In genomic region chr3:133154683-133155082, GRCm38 (mm10) we compare ENCODE assay signal across 15 mouse cellular contexts.
DNase-seq lines count a peak whose midpoint lies in the region; ATAC-seq and TF ChIP-seq lines count a peak whose summit lies in the region.
"Had no signal": no experiment of that assay in that cellular context is flagged by ENCODE, and none has a peak within 500 bp of the region (broad histone marks: within the 10 kb centered on the region; RNA-seq: fewer than 3 reads in every experiment).

No protein-coding gene starts in this region.

- peak; percentile 76; the same call in 1 of the 2 replicates for ATAC-seq in neural tube, embryonic 15.5 days (ENCODE audit: low FRiP score)
- no peak for ATAC-seq in megakaryocyte progenitor cell, adult 5-6 weeks (replicated peaks; ENCODE audit: poor library complexity)

- no peaks in the 10 kb centered on the region for H3K4me1 ChIP-seq in neural tube, embryonic 15.5 days
- no peaks in the 10 kb centered on the region for H3K4me1 ChIP-seq in limb, embryonic 10.5 days
- H3K4me1 ChIP-seq: embryonic facial prominence, embryonic 12.5 days; kidney, embryonic 15.5 days; liver, embryonic 15.5 days had no signal

- no peaks in the 10 kb centered on the region for H3K36me3 ChIP-seq in neural tube, embryonic 15.5 days
- H3K36me3 ChIP-seq in limb, embryonic 10.5 days: no peaks in the 10 kb centered on the region
- H3K36me3 ChIP-seq: embryonic facial prominence, embryonic 12.5 days; kidney, embryonic 15.5 days; liver, embryonic 15.5 days had no signal

- H3K9ac ChIP-seq in neural tube, embryonic 15.5 days (replicated peaks): no peak overlapping the region
- H3K9ac ChIP-seq: embryonic facial prominence, embryonic 12.5 days; kidney, embryonic 15.5 days; liver, embryonic 15.5 days had no signal

- no peak for TF ChIP-seq CTCF in left cerebral cortex, adult 2 months (IDR thresholded peaks at IDR 0.05)

- no peak overlapping the region for H3K4me3 ChIP-seq in left cerebral cortex, adult 2 months
- H3K4me3 ChIP-seq in neural tube, embryonic 15.5 days (replicated peaks): no peak overlapping the region
- no peak overlapping the region for H3K4me3 ChIP-seq in limb, embryonic 10.5 days
- H3K4me3 ChIP-seq: embryonic facial prominence, embryonic 12.5 days; kidney, embryonic 15.5 days; liver, embryonic 15.5 days had no signal

- no peak overlapping the region for H3K4me2 ChIP-seq in neural tube, embryonic 15.5 days
- H3K4me2 ChIP-seq: embryonic facial prominence, embryonic 12.5 days; kidney, embryonic 15.5 days; liver, embryonic 15.5 days had no signal

- intact Hi-C loops in left cerebral cortex, adult 2 months (cut with DNase I): no loop called here
- intact Hi-C loops in left cerebral cortex, postnatal 25 days (cut with DNase I): no loop called here

- no peaks in the 10 kb centered on the region for H3K27me3 ChIP-seq in neural tube, embryonic 15.5 days (replicated peaks)
- no peaks in the 10 kb centered on the region for H3K27me3 ChIP-seq in limb, embryonic 10.5 days (ENCODE audit: low read depth, poor library complexity, severe bottlenecking)
- H3K27me3 ChIP-seq: embryonic facial prominence, embryonic 12.5 days; kidney, embryonic 15.5 days; liver, embryonic 15.5 days had no signal

- no peak overlapping the region for H3K27ac ChIP-seq in left cerebral cortex, adult 2 months
- no peak overlapping the region for H3K27ac ChIP-seq in neural tube, embryonic 15.5 days (replicated peaks)
- H3K27ac ChIP-seq in limb, embryonic 10.5 days: no peak overlapping the region
- H3K27ac ChIP-seq: embryonic facial prominence, embryonic 12.5 days; kidney, embryonic 15.5 days; liver, embryonic 15.5 days; macrophage had no signal

- no peaks in the 10 kb centered on the region for H3K9me3 ChIP-seq in neural tube, embryonic 15.5 days (replicated peaks)
- no peaks in the 10 kb centered on the region for H3K9me3 ChIP-seq in limb, embryonic 10.5 days (replicated peaks)
- H3K9me3 ChIP-seq: embryonic facial prominence, embryonic 12.5 days; kidney, embryonic 15.5 days; liver, embryonic 15.5 days had no signal

- DNase-seq in left cerebral cortex, adult 11 months (ENCODE audit: low spot score): peak; percentile 18
- DNase-seq in left cerebral cortex, adult 2 months (ENCODE audit: extremely low spot score in 1 of 2, low spot score in 2 of 2): no peak
- peak; percentile 33 to 50 for DNase-seq in frontal cortex, postnatal 36 days (ENCODE audit: low spot score in 2 of 2)
- peak; percentile 31 to 64 for DNase-seq in left cerebral cortex, postnatal 25 days (ENCODE audit: low spot score in 2 of 2)
- no peak for DNase-seq in limb, embryonic 10.5 days (ENCODE audit: low spot score)
- DNase-seq in urinary bladder, adult 18-20 months (ENCODE audit: low spot score in 2 of 2): no peak
- DNase-seq: cerebellum, adult 8-10 months; heart, adult 11 months; thymus, adult 2 months had no signal

- WGBS in neural tube, embryonic 15.5 days: 55% methylated on average over 8 of the region's 8 CpGs
- 88% methylated on average over 8 of the region's 8 CpGs for WGBS in limb, embryonic 10.5 days

Comparison
In these comparisons a context has a peak if more than half of its experiments do, and no peak if none do; other contexts are left out.
1. DNase-seq: peak in left cerebral cortex, adult 11 months (single experiment), frontal cortex, postnatal 36 days (2 of 2) and left cerebral cortex, postnatal 25 days (2 of 2); none in left cerebral cortex, adult 2 months (0 of 2), limb, embryonic 10.5 days (single experiment) and urinary bladder, adult 18-20 months (0 of 2).